Mouse (Mus musculus) heart, embryonic 11.5 days (tissue): ENCODE results near the gene Tada1. TPM values are rescaled to one million over a fixed set of nuclear protein-coding genes. Genes with fewer than 3 reads are reported as not detected.
A peak's percentile ranks its signal among the peaks of the same experiment; 100 is the strongest.

ENCODE experiments used
- ATAC-seq: fragments of 200-750 bp; cut with Nextera tagmentation; replicated peaks from 2 replicates; pipeline ENCODE4 v1.8.0; 2017; ENCODE audit warnings: moderate library complexity; ENCODE audit not compliant: insufficient number of reproducible peaks, low FRiP score, low TSS enrichment
- H3K27ac ChIP-seq: fragments of 300-500 bp; sonication (generic); 2 replicates; pipeline ENCODE4 v1.5.1; 2014; ENCODE audit warnings: mild to moderate bottlenecking, low read depth, low read length
- H3K27me3 ChIP-seq: fragments of 300-500 bp; sonication (generic); 2 replicates; pipeline ENCODE4 v1.6.1; 2014; ENCODE audit warnings: mild to moderate bottlenecking, low read length, mixed read lengths; ENCODE audit not compliant: control insufficient read depth, insufficient read depth
- H3K36me3 ChIP-seq: fragments of 300-500 bp; sonication (generic); 2 replicates; pipeline ENCODE4 v1.6.1; 2014; ENCODE audit warnings: mild to moderate bottlenecking, low read length, moderate library complexity, mixed read lengths; ENCODE audit not compliant: control insufficient read depth, insufficient read depth
- H3K4me1 ChIP-seq: fragments of 300-500 bp; sonication (generic); 2 replicates; pipeline ENCODE4 v1.6.1; 2014; ENCODE audit warnings: low read length; ENCODE audit not compliant: control insufficient read depth, insufficient read depth
- H3K4me2 ChIP-seq: fragments of 300-500 bp; sonication (generic); 2 replicates; pipeline ENCODE4 v1.6.1; 2014; ENCODE audit warnings: mild to moderate bottlenecking, moderate library complexity
- H3K4me3 ChIP-seq: fragments of 300-500 bp; sonication (generic); 2 replicates; pipeline ENCODE4 v1.5.1; 2014; ENCODE audit warnings: low read depth, low read length
- H3K9ac ChIP-seq: fragments of 300-500 bp; sonication (generic); 2 replicates; pipeline ENCODE4 v1.6.1; 2014; ENCODE audit warnings: mild to moderate bottlenecking, low read depth, low read length, moderate library complexity
- H3K9me3 ChIP-seq: fragments of 300-500 bp; sonication (generic); replicated peaks from 2 replicates; pipeline ENCODE4 v1.6.1; 2016; ENCODE audit warnings: low read length; ENCODE audit not compliant: control insufficient read depth
- WGBS: fragments of 180-500 bp; shearing (Covaris S2); extraction: QIAGEN DNeasy Blood & Tissue Kit; methylation state at CpG from one replicate; pipeline ENCODE4 v1.1.7; 2014; ENCODE audit not compliant: insufficient replicate concordance; 5-methylcytosine and 5-hydroxymethylcytosine counted together
- polyA plus RNA-seq: library from polyadenylated mRNA; unstranded; fragments of >200 nt; fragmentation: Nextera tagmentation; extraction: Ambion mirVana; gene quantifications from 2 replicates; pipeline ENCODE4 v1.2.1, GENCODE M21; 2014

The Tada1 gene
- polyA plus RNA-seq, 1 experiment from 2014 or later: 36.0 TPM

DNA sequence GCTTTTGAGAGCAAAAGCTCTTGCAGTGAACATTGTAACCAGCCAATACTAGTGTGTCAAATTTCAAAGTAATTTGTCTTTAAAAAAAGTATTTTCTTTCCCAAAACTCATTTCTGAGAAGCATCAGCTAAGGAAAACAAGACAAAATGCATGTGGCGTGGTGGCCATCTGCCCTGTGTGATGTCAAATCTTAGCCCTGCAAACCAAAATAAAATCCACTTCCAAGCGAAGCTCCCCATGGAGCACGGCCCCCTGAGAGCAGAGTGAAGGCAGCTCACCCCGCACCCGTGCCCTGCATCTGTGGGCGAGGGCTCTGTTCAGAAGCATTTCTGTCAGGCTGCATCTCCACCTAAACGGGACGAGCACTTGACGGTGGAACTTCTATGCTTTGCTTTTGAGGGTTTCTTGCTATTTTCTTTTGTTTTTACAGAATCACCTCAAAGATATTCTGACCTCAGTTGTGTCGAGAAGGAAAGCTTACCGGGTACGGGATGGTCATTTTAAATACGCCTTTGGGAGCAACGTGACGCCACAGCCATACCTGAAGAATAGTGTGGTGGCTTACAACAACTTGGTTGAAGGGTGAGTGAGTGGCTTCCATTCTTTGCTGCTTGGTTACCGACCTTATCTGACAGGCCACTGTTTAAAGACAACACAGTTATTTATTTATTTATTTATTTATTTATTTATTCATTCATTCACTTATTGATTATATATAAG is 10.7 kb downstream of the Tada1 start:
- Histone ChIP-seq H3K36me3 (peaks cover 41% of the 10 kb centered on the region), H3K4me3 (no peak overlapping the region), H3K4me2 (no peak overlapping the region), H3K27ac (no peak overlapping the region), H3K9me3 (no peaks in the 10 kb centered on the region), H3K4me1 (0 out of 2 replicates have a peak, but pooled peaks cover 3% of the 10 kb centered on the region), H3K27me3 (no peaks in the 10 kb centered on the region), H3K9ac (no peak overlapping the region)
- WGBS: 92% methylated on average over 16 of the region's 16 CpGs
- ATAC-seq: no peak

DNA sequence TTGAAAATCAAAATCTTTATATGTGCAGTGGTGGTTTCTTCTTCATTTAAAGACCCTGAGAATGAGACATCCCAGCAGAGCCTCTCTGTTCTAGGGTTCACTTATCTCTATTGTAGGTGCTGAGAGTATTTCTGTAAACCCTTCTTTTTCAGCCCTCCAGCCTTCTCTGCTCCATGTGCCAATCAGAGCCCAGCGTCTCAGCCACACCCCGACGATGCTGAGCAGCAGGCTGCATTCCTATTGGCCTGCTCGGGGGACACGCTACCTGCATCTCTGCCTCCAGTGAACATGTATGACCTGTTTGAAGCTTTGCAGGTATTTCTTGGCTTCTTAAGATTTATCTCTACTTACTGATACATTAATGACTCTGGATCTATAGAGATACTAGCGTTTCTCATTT is 12.8 kb downstream of the Tada1 start:
- H3K4me2 ChIP-seq: no peak overlapping the region
- no peaks in the 10 kb centered on the region for H3K27me3 ChIP-seq
- peaks cover 33% of the 10 kb centered on the region for H3K36me3 ChIP-seq
- no peak overlapping the region for H3K4me3 ChIP-seq
- WGBS: 93% methylated on average over 6 of the region's 6 CpGs
- H3K9me3 ChIP-seq: no peaks in the 10 kb centered on the region
- H3K9ac ChIP-seq: no peak overlapping the region
- ATAC-seq: no peak
- no peak overlapping the region for H3K27ac ChIP-seq
- H3K4me1 ChIP-seq: 0 out of 2 replicates have a peak, but pooled peaks cover 3% of the 10 kb centered on the region

DNA sequence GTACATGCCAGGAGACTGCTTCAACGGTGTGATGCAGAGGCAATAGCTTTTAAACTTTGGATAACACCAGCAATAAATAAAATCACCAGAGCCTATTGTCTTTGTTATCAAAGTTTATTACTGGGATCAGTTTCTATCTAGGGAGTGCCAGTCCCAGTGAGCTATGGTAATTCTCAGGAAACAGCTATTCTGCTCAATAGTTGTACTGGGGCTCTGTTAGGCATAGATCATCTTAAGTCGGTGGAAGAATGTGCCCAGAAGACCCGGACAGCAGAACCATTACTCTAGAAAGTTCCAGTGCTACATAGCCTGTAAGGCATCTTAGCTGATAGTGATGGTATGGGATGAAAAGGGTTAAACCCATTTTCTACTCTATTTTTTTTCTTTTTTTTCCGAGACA is 15.9 kb downstream of the Tada1 start:
- ATAC-seq: no peak
- Histone ChIP-seq H3K36me3 (peaks cover 37% of the 10 kb centered on the region), H3K27me3 (no peaks in the 10 kb centered on the region), H3K9me3 (no peaks in the 10 kb centered on the region), H3K4me3 (no peak overlapping the region), H3K9ac (no peak overlapping the region), H3K4me1 (no peaks in the 10 kb centered on the region), H3K4me2 (no peak overlapping the region), H3K27ac (no peak overlapping the region)
- WGBS: 70% methylated on average over 4 of the region's 4 CpGs

DNA sequence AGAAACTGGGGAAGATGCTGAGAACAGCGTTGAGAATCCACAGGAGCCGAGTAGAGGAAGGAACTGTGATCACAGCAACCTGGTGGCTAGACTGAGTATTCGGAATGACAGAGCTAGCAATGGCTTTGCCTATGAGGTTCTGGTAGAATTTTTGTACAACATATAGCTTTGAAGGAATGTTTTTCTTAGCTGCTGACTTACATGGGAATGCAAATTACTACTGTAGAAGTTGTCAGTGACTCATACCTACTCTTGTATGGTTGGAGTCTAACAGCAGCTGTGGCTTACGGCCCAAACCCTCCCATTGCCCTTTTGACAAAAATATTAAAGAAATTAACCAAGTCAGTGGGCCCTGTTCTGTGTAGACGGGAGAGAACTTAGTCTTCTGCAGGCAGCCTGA is 16.8 kb downstream of the Tada1 start:
- no peaks in the 10 kb centered on the region for H3K27me3 ChIP-seq
- peaks cover 31% of the 10 kb centered on the region for H3K36me3 ChIP-seq
- H3K4me3 ChIP-seq: no peak overlapping the region
- no peaks in the 10 kb centered on the region for H3K9me3 ChIP-seq
- no peak overlapping the region for H3K27ac ChIP-seq
- H3K4me2 ChIP-seq: no peak overlapping the region
- 86% methylated on average over 5 of the region's 5 CpGs for WGBS
- no peak for ATAC-seq
- H3K9ac ChIP-seq: no peak overlapping the region
- no peaks in the 10 kb centered on the region for H3K4me1 ChIP-seq

DNA sequence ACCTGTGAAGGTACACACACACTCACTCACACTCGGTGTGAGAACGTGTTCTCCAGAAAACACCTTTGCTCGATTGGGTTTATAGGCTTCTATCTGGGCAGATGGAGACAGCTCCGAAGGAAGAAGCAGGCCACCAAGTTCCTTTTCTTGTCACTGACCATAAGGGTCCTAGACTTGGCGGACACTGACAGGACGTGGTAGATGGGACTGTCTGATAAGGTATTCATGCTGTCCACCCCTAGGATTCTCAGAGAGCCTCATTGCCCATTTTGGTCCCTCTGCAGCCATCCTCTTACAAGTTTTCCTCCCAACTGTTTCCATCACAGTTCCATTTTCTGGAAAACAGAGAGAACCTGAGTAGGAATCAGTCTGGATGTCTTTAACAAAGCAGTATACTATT is 17.5 kb downstream of the Tada1 start:
- Histone ChIP-seq H3K4me3 (no peak overlapping the region), H3K27me3 (no peaks in the 10 kb centered on the region), H3K4me2 (no peak overlapping the region), H3K27ac (no peak overlapping the region), H3K4me1 (no peaks in the 10 kb centered on the region), H3K9ac (no peak overlapping the region), H3K36me3 (peaks cover 25% of the 10 kb centered on the region), H3K9me3 (no peaks in the 10 kb centered on the region)
- WGBS: 89% methylated on average over 6 of the region's 6 CpGs
- ATAC-seq: no peak

DNA sequence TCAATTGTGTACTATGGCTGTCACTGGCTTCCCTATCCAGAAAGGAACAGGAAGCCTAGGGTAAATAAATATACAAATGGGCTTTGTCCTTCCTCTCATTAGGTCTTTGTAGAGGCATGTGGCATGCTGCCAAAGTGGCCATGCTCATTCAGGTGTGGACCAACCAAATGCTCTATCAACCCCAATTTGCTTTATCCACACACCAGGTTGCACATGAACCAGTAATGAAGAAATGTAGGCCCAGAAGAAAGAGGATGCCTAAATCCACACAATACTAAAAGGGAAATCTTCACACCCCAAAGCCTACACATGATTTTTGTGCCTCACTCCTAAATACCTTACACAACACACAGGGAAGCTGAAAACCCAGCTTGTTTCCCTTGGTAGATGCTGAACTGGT is 22.6 kb downstream of the Tada1 start:
- Histone ChIP-seq H3K27me3 (no peaks in the 10 kb centered on the region), H3K4me2 (no peak overlapping the region), H3K27ac (no peak overlapping the region), H3K9me3 (no peaks in the 10 kb centered on the region), H3K4me1 (peaks cover 7% of the 10 kb centered on the region; the same call in 1 of the 2 replicates), H3K36me3 (peaks cover 22% of the 10 kb centered on the region), H3K9ac (no peak overlapping the region), H3K4me3 (no peak overlapping the region)
- ATAC-seq: no peak

DNA sequence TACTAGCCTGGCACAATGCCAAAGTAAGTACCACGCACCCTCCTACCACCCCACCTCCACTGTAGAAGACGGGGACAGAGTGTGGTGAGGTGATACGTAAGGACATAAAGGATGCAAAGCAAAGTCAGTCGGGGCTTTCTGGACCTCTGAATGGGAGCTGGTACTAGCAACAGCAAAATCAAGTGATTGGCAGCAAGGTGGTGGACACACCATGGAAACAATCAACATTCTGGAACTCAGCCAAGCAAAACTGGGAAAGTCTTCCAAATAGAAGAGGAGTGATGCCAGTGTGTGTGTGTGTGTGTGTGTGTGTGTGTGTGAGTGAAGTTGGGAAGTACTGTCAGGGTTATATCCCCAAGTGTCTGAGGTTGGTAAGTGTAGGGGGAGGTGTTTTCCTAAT is 23.1 kb downstream of the Tada1 start:
- 70% methylated on average over 4 of the region's 4 CpGs for WGBS
- no peak overlapping the region for H3K27ac ChIP-seq
- no peak overlapping the region for H3K9ac ChIP-seq
- H3K4me3 ChIP-seq: no peak overlapping the region
- no peaks in the 10 kb centered on the region for H3K9me3 ChIP-seq
- 0 out of 2 replicates have a peak, but pooled peaks have one; percentile 39 for ATAC-seq
- H3K27me3 ChIP-seq: no peaks in the 10 kb centered on the region
- peaks cover 18% of the 10 kb centered on the region for H3K36me3 ChIP-seq
- H3K4me2 ChIP-seq: no peak overlapping the region
- peaks cover 7% of the 10 kb centered on the region; the same call in 1 of the 2 replicates for H3K4me1 ChIP-seq

DNA sequence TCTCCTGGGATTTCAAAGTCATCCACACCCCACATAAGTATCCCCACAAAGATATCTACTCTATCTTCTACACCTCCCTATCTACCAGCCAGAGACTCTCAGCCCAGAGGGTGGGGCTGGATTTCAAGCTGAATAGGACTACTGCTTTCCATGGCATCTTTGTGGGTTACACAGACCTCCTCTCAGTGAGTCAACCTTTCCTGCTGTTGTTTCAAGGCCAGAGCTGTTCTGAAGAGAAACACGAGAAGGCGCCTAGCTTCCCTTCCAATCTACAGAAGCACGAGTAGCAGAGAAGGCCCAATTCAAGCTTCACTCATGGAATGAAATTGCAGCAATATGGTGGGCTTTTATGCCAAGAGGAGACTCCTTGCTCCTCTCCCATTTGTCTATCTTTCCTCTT is 24.9 kb downstream of the Tada1 start:
- Histone ChIP-seq H3K9ac (no peak overlapping the region), H3K9me3 (no peaks in the 10 kb centered on the region), H3K27me3 (no peaks in the 10 kb centered on the region), H3K36me3 (peaks cover 11% of the 10 kb centered on the region), H3K27ac (no peak overlapping the region), H3K4me2 (no peak overlapping the region), H3K4me3 (no peak overlapping the region), H3K4me1 (peaks cover 12% of the 10 kb centered on the region)
- ATAC-seq: no peak
- 89% methylated on average over 3 of the region's 3 CpGs for WGBS

DNA sequence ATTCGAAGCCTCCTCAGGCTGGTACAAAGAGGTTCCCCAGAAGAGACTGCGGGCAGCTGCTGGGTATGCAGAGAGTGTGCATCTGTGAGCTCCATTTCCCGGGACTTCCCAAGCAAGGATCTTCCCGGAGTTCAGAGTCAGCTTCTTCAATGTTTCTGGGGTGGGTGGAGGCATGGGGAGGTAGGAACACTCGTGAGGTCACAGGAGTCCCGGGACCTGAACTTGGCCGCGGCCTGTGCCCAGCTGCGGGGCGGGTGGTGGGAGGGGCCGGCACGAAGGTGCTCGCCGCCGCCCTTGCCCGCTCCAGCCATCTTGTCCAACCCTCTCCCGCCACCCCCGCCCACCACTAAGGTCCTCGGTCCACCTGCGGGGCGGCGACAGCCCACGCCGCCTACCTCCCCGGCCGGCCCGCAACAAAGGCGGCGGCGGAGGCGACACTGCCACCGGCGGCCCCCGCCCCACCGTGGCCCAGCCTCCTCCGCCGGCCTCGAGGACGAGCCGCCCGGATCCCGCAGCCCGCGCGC is 30.3 kb downstream of the Tada1 start:
- H3K9ac ChIP-seq: peak overlapping the region; percentile 85
- peaks cover 6% of the 10 kb centered on the region; the same call in 1 of the 2 replicates for H3K9me3 ChIP-seq
- ATAC-seq: peak; percentile 77
- 2% methylated on average over 40 of the region's 45 CpGs for WGBS
- H3K4me3 ChIP-seq: peak overlapping the region; percentile 64
- peak overlapping the region; percentile 80 for H3K4me2 ChIP-seq
- peak overlapping the region; percentile 32 for H3K27ac ChIP-seq
- peaks cover 6% of the 10 kb centered on the region for H3K36me3 ChIP-seq
- H3K4me1 ChIP-seq: peaks cover 14% of the 10 kb centered on the region
- H3K27me3 ChIP-seq: no peaks in the 10 kb centered on the region
